Mouse (Mus musculus) embryo, embryonic 11 days (tissue): ENCODE data around the gene Nubp1.

Experiments
- DNase-seq: peaks from one replicate; pipeline ENCODE4 v3.0.0-alpha.2; 2015

Nubp1 gene

DNA sequence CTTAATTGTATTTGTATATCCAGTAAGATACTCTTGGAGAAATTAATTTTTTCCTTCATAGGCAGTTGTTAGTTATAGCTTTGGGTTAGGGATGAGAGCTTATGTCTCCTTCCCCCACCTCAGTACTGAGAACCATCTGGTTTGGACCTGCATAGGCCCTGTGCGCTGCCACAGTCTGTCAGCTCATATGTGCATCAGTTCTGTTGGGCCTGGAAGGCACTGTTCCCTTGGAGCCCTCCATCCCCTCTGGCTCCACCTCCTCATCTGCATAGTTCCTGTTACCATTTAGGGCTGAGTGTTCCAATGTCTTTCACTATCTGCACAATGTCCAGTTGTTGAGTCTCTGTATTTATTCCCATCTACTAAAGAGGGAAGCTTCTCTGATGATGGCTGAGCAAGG lies 56.5 kb downstream of the Nubp1 start:
- DNase-seq: no peak

DNA sequence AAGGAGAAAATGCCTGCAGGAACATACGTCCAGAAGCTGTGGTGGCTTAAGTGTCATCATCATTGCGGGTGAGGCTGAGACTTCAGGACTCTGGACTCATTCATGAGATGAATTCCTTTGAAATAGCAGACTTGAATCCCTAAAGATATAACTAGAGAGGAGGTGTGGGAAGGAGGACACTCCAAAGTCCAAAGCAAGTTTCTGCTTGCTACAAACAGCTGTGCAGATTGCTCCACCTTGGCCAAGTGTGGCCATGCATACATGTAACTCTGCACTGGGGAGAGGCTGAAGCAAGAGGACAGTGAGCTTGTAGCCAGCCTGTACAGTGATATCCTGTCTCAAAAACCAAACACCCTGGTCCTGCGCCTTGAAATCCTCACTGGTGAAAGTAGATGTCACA lies 60.2 kb downstream of the Nubp1 start:
- no peak for DNase-seq
